Mouse (Mus musculus) intestine, embryonic 14.5 days (tissue): ENCODE data around the gene Lurap1l. TPM values are rescaled to one million over a fixed set of nuclear protein-coding genes. Genes with fewer than 3 reads are reported as not detected.
A peak's percentile ranks its signal among the peaks of the same experiment; 100 is the strongest.

Experiments used
- ATAC-seq: fragments of 200-750 bp; cut with Nextera tagmentation; replicated peaks from 2 replicates; pipeline ENCODE4 v1.8.0; 2017; ENCODE audit warnings: low read depth, moderate number of reproducible peaks, moderate TSS enrichment, moderate library complexity; ENCODE audit not compliant: low FRiP score, low TSS enrichment
- DNase-seq: peaks from one replicate; pipeline ENCODE4 v3.0.0-alpha.2; 2018; ENCODE audit warnings: low spot score
- H3K27ac ChIP-seq: fragments of 300-500 bp; sonication (generic); 2 replicates; pipeline ENCODE4 v1.5.1; 2014; ENCODE audit warnings: low read depth, mild to moderate bottlenecking, control low read depth
- H3K27me3 ChIP-seq: fragments of 300-500 bp; sonication (generic); replicated peaks from 2 replicates; pipeline ENCODE4 v1.6.1; 2014; ENCODE audit warnings: low read length, control low read depth; ENCODE audit not compliant: control insufficient read depth, insufficient read depth
- H3K36me3 ChIP-seq: fragments of 300-500 bp; sonication (generic); 2 replicates; pipeline ENCODE4 v1.6.1; 2014; ENCODE audit warnings: low read length, control low read depth; ENCODE audit not compliant: control insufficient read depth, insufficient read depth
- H3K4me1 ChIP-seq: fragments of 300-500 bp; sonication (generic); replicated peaks from 2 replicates; pipeline ENCODE4 v1.6.1; 2014; ENCODE audit warnings: low read length, control low read depth, mixed read lengths; ENCODE audit not compliant: control insufficient read depth, insufficient read depth
- H3K4me2 ChIP-seq: fragments of 300-500 bp; sonication (generic); 2 replicates; pipeline ENCODE4 v1.6.1; 2014; ENCODE audit warnings: low read length
- H3K4me3 ChIP-seq: fragments of 300-500 bp; sonication (generic); 2 replicates; pipeline ENCODE4 v1.5.1; 2014; ENCODE audit warnings: low read depth, low read length, control low read depth, mixed read lengths
- H3K9ac ChIP-seq: fragments of 300-500 bp; sonication (generic); 2 replicates; pipeline ENCODE4 v1.6.1; 2014; ENCODE audit warnings: mild to moderate bottlenecking, low read length
- H3K9me3 ChIP-seq: fragments of 300-500 bp; sonication (generic); 2 replicates; pipeline ENCODE4 v1.6.1; 2016; ENCODE audit warnings: low read length, control low read depth; ENCODE audit not compliant: control insufficient read depth
- WGBS: fragments of 180-500 bp; shearing (Covaris S2); extraction: QIAGEN DNeasy Blood & Tissue Kit; methylation state at CpG from one replicate; pipeline ENCODE4 v1.1.7; 2014; 5-methylcytosine and 5-hydroxymethylcytosine counted together
- polyA plus RNA-seq: library from polyadenylated mRNA; unstranded; fragments of >200 nt; fragmentation: Nextera tagmentation; extraction: Ambion mirVana; gene quantifications from 2 replicates; pipeline ENCODE4 v1.2.1, GENCODE M21; 2014

The Lurap1l gene
- polyA plus RNA-seq: 13.7 and 15.5 TPM in 2 replicates

DNA sequence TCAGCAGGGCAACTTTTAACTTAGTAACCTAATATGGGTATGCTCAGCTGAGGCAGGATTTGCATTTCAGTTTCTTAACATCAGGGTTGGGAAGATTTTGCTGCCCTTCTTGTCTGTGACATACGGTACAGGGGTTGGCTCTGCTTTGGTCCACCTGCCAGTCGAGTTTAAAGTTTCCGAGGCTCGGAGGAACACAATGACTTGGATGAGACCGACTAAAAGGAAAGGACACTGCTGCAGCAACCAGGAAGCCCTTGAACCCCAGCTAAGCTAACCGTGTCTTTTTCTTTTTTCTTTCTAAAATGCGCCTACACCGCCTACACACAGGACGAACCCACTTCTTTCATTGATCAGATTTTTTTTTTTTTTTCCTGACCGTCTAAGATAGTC is at the start of gene Lurap1l:
TSS of gene Lurap1l (plus strand) at position 166 of the 390 bp plus-strand sequence.
- peak within 1 kb of the TSS; percentile 62 for H3K27ac ChIP-seq
- H3K36me3 ChIP-seq: no peaks in the 10 kb centered on the region
- H3K27me3 ChIP-seq: no peaks in the 10 kb centered on the region
- ATAC-seq (peak; percentile 57; the same call in 1 of the 2 replicates), DNase-seq (peak; percentile 73)
- H3K4me2 ChIP-seq: peak within 1 kb of the TSS; percentile 86
- under 1% methylated on average over 10 of the region's 10 CpGs for WGBS
- peak within 1 kb of the TSS; percentile 67 for H3K9ac ChIP-seq
- peak within 1 kb of the TSS; percentile 83 for H3K4me3 ChIP-seq
- no peaks in the 10 kb centered on the region for H3K9me3 ChIP-seq
- H3K4me1 ChIP-seq: no peaks in the 10 kb centered on the region

DNA sequence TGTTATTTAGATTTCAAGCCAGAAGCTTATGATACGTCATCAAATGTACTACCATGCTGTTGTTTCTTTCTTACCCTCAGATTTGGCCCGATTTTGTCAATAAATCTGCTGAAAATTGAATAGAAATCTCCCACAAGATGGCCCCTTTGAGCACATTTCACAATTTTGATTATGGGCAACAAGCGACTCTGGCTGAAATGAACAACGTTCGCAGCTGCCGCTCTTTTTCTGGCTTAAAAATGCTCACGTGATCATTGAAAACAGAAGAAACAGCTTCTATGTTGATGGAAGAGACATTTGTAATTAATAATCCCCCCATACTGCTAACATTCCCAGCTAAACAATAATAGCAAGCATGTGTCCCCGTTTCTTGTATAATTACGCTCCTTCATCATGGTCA is 47.5 kb upstream of the Lurap1l start:
- no peak overlapping the region for H3K4me2 ChIP-seq
- ATAC-seq (no peak), DNase-seq (no peak)
- no peak overlapping the region for H3K4me3 ChIP-seq
- no peak overlapping the region for H3K27ac ChIP-seq
- H3K36me3 ChIP-seq: no peaks in the 10 kb centered on the region
- H3K9ac ChIP-seq: no peak overlapping the region
- no peaks in the 10 kb centered on the region for H3K27me3 ChIP-seq
- no peaks in the 10 kb centered on the region for H3K4me1 ChIP-seq
- WGBS: 86% methylated on average over 9 of the region's 9 CpGs
- H3K9me3 ChIP-seq: no peaks in the 10 kb centered on the region

DNA sequence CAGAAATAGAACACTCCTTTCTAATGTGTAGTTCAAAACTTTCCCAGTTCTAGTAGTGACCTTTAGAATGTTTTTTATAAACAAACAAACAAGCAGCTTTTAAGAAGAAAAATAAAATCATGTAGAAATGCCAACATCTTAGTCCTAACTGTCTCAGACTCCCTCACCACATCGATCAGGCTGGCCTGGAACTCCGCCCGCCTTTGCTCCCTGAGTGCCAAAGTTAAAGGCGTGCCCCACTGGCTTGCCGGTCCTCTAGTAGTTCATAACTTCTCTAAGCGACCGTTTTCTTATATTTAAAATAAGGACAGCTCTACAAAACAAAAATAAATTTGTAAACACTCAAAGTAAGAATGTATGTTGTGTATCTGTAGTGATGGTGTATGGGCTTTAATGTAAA is 46.5 kb upstream of the Lurap1l start:
- 70% methylated on average over 7 of the region's 7 CpGs for WGBS
- Histone ChIP-seq H3K4me1 (0 out of 2 replicates have a peak, but pooled peaks cover 3% of the 10 kb centered on the region), H3K27me3 (no peaks in the 10 kb centered on the region)

DNA sequence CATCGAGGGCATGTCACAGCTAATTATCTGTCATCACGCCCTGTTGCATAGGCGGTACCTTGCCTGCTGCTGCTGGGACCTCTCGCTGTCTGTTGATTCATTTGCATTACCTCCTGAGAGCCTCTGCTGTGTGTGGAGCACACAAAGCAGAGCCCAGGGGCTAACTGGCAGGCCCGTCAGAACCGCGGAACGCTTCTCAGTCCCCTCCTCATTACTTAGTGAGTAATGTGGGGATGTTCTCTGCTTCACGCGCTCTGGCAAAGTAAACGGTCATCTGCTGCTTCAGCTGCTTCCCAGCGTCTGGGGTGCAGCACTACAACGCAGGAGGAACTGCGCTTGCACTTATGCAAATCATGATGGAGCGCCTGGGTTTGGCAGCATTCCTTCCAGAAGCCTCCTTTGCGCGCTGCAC is 45.9 kb upstream of the Lurap1l start:
- Histone ChIP-seq H3K27me3 (no peaks in the 10 kb centered on the region), H3K9ac (peak overlapping the region; percentile 29; the same call in 1 of the 2 replicates), H3K27ac (no peak overlapping the region), H3K4me1 (0 out of 2 replicates have a peak, but pooled peaks cover 3% of the 10 kb centered on the region), H3K9me3 (no peaks in the 10 kb centered on the region), H3K36me3 (no peaks in the 10 kb centered on the region), H3K4me3 (peak overlapping the region; percentile 30), H3K4me2 (peak overlapping the region; percentile 59)
- WGBS: 2% methylated on average over 17 of the region's 17 CpGs
- DNase-seq (peak; percentile 68), ATAC-seq (peak; percentile 55; the same call in 1 of the 2 replicates)

More for the DNA sequence above, 46.5 kb upstream of the Lurap1l start:
- no peak overlapping the region for H3K4me3 ChIP-seq
- ATAC-seq (no peak), DNase-seq (no peak)
- H3K4me2 ChIP-seq: no peak overlapping the region
- no peaks in the 10 kb centered on the region for H3K36me3 ChIP-seq
- no peaks in the 10 kb centered on the region for H3K9me3 ChIP-seq
- H3K9ac ChIP-seq: no peak overlapping the region
- no peak overlapping the region for H3K27ac ChIP-seq

DNA sequence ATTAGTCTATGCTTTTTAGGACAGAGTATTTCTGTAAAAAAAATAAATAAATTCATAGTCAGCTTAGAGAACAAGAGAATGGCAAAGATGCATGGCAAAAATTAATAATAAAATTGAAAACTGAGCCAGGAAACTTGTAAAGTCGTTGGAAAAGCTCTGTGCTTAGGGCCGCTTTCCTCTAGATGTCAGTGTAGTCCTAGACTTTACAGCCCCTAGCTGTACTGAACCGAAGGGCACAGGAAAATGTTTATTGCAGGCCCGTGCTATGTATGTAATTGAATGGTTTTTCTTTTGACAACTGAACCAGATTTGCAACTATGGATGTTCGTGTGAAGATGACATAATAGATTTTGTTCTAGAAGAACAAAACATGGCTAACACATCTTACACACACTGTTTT is 44.4 kb upstream of the Lurap1l start:
- Histone ChIP-seq H3K9ac (no peak overlapping the region), H3K4me2 (no peak overlapping the region)
- ATAC-seq: no peak

DNA sequence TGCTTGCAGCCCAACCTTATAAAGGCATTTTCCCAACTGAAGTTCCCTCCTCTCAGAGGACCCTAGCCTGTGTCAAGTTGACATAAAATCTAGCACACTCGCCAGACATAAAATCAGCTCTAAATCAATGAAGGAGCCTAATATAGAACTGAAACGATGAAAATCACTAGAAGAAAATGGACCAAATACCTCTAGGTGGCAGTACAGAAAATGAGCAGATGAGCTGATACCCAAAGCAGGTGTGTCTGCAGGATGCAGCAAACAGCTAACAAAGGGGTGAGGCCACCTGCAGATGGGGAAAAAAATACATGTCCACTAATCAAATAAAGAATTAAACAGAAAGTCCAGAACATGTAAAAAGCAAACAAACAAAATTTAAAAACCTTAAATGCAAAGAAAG is 40.8 kb upstream of the Lurap1l start:
- Histone ChIP-seq H3K4me2 (no peak overlapping the region), H3K9me3 (no peaks in the 10 kb centered on the region), H3K9ac (no peak overlapping the region), H3K4me3 (no peak overlapping the region), H3K36me3 (no peaks in the 10 kb centered on the region), H3K27me3 (no peaks in the 10 kb centered on the region), H3K4me1 (0 out of 2 replicates have a peak, but pooled peaks cover 3% of the 10 kb centered on the region), H3K27ac (no peak overlapping the region)
- no peak for DNase-seq
- no peak for ATAC-seq
- 48% methylated on average over 2 of the region's 2 CpGs for WGBS

More for the DNA sequence above, 44.4 kb upstream of the Lurap1l start:
- Histone ChIP-seq H3K9me3 (no peaks in the 10 kb centered on the region), H3K36me3 (no peaks in the 10 kb centered on the region), H3K27ac (no peak overlapping the region), H3K27me3 (no peaks in the 10 kb centered on the region), H3K4me3 (no peak overlapping the region), H3K4me1 (0 out of 2 replicates have a peak, but pooled peaks cover 3% of the 10 kb centered on the region)
- no peak for DNase-seq
- 13% methylated on average over 5 of the region's 5 CpGs for WGBS

DNA sequence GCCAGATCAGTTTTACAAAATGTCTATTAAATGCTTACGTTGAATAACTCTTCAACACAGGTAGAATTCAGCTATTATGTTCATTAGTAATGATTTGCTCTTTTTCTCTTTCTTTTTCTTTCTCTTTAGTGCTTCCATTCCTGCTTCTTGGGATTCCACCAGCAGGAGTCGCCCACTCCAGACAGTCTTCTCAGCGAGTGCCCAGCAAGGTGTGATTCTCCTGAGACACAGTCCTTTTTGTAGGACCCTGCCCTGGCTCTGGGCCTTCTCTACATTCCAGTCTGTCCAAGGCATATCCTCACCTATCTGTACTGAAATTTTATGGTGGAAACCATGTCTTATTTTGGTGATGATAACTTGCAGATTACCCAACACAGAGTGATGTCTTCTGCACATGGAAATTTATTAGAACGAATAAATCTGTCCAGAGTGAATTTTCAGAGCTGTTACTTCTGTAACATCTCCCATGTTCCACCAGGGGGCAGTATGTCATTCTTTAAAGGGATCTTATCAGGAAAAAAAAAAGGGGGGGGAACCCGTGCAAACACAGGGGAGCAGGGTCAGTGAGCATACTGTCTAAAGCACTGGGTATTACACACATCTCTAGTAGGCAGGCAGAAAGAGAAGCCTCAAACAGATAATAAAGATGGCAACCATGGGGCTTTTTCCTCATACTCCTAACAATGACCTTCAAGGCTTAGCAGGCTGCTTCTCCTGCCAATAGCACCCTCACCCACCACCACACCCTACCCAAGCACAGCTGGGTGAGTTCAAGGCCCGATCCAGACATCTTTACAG is 37.4 kb upstream of the Lurap1l start:
- no peak overlapping the region for H3K4me3 ChIP-seq
- no peaks in the 10 kb centered on the region for H3K9me3 ChIP-seq
- H3K36me3 ChIP-seq: no peaks in the 10 kb centered on the region
- H3K4me1 ChIP-seq: 0 out of 2 replicates have a peak, but pooled peaks cover 3% of the 10 kb centered on the region
- ATAC-seq: no peak
- H3K9ac ChIP-seq: no peak overlapping the region
- no peak overlapping the region for H3K4me2 ChIP-seq
- 33% methylated on average over 6 of the region's 6 CpGs for WGBS
- peak; percentile 61 for DNase-seq
- H3K27me3 ChIP-seq: no peaks in the 10 kb centered on the region
- H3K27ac ChIP-seq: no peak overlapping the region

DNA sequence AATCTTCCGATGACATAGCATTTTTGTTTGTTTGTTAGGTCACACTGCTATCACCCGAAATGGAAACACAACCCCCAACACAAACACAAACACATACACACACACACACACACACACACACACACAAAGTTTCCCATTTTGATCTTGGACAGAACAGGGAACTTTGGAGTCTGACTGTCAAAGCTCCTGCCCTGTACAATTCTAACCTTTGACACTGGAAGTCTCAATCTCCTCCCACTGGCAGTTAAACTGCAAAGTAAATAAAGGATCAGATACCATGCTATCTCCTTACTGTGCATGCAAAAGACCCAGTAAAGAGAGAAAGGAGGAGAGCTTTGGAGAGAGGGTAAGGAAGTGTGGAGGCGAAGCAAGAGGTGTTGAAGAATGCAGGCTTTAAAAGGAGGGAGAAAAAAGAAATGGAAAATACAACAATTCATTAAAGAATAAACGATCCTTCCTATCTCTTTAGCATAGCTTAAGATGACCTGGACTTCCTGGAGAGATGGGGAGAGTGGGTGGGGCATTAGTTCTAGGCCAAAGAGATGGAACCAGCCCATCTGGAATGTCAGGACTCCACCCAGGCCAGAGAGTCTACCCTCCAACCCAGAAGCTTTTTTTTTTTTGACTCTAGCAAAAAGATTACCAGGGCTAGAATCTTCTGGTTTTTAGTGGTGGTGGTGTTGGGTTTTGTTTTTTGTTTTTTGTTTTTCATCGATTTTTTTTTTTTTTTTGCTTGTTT is 36.2 kb upstream of the Lurap1l start:
- H3K36me3 ChIP-seq: no peaks in the 10 kb centered on the region
- H3K4me2 ChIP-seq: no peak overlapping the region
- H3K9me3 ChIP-seq: no peaks in the 10 kb centered on the region
- no peaks in the 10 kb centered on the region for H3K4me1 ChIP-seq
- no peak overlapping the region for H3K4me3 ChIP-seq
- ATAC-seq (peak; percentile 85), DNase-seq (peak; percentile 48)
- no peak overlapping the region for H3K9ac ChIP-seq
- no peak overlapping the region for H3K27ac ChIP-seq
- WGBS: 55% methylated on average over 5 of the region's 5 CpGs
- H3K27me3 ChIP-seq: no peaks in the 10 kb centered on the region
